Mouse (Mus musculus) B cell, adult 2 months (primary cell): ENCODE measurements around the gene Ctsz.

Experiments
- DNase-seq, 2 experiments: peaks; one replicate each; pipeline ENCODE4 v3.0.0; 2022

The Ctsz gene

DNA sequence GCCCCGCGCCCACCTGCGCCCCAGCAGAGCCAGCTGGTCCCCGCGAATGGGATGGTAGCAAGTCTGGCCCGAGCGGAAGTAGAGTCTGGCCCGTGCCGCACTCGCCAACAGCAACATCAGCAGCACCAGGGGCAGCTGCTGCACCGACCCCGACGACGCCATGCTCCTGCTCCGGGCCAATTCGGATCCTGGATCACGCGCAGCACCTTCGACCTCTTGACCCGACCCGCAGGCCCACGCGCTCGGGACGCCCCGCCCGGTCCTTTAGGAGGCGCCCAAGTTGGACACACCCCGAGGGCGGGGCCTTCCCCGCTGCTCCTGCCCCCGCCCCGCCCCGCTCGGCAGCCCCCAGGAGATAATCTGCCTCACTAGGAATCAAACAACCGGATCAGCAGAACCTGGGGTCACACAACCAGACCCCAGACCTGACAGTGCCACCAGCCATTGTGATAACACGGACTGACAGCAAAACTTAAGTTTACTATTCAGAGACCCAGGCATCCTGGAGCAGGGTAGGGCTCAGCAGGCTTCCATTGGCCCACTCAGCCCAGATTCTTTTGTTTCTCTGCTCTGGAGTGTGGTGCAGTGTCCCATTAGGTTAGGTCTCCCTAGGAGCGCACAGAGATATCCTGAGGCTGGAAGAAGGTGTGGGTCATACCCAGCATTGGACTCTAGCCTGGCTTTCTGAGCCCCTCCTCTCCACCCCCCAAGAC, at the start of gene Ctsz:
TSS of gene Ctsz (minus strand) at position 303 of the 713 bp plus-strand sequence.
- peak; percentile 78 to 82 for DNase-seq

DNA sequence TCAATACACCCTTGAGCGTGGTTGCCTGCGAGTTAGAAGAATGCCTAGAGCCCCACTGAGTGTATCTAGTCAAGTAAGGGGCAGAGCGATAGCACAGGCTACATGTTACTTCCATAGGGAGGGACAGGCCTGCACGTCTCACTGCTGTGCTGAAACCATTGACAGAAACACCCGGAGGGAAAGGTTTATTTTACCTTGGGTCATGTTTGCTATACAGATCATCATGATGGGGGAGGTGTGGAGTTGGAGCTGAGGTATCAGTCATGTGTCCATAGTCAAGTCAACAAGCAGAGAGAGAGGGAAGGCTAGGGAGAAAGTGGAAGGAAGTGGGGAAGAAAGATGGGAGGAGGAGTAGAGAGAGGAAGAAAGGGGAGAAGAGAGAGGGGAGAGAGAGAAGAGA, 48.2 kb upstream of the Ctsz start:
- no peak for DNase-seq

DNA sequence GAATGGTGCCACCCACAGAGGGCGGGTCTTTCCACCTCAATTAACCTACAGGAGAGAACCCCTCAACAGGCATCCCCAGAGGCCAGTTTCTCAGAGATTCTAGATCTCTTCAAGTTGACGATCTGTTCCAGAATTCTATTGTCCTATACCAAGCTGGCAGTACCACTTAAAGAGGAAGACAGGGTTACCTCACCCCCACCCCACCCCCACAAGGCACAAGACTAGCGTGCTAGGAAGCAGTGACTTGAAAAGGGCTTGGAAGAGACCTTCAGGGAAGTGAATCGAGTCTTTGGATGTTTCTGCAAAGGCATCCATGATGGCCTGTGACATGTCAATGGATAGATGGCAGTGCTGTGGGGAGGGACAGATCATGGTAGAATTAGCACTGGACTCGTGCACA, 39.9 kb upstream of the Ctsz start:
- DNase-seq = no peak

DNA sequence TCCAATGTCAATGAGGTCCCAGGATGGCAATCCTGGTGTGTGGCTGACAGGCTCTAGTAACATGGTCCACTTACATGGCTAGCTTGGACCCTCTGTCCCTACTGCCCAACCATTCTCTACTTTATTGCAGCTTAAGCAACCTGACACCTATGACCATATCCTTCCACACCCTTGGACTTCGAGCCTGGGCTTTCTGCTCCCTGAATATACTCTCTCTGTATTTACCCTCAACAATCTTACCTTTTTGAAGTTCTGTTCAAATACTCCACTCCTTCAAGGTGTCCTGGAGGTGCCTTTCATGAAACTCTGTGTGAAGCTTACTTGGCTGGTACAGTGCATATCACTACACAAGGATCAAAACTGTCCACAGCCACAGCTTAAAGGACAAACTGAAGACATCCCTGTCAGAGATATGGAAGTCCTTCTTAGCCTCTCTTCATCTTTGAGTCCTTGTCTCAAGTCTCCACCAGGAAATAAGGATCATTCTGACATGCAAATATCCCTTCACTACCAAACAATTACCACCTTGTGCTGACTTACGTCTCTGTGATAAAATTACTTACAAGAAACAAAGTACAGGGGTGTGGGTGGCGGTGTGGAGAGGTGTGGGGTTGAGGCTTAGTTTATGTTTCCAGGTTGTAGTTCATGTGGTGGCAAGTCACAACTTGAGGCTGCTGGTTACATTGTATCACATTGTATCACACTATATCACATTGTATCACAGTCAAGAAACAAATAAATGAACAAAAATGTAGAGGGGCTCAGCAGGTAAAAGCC, 38.9 kb upstream of the Ctsz start:
- no peak for DNase-seq

DNA sequence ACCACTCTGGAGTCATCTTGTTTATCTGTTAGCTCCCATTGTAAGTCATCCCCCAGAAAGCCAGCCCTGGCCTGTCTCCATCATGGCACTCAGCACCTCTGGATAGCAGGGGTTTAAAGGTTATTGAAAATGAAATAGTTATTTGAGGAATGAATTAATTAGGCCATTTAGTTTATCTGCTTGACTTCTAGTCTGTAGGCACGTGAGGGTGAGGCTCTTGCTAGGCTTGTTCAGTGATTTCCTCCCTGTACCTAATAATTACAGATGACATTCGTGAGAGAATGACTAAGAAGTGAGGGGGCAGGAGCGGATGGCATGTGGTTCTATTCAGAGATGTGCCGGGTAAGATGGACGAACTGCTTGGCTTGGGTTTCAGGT, 34.7 kb upstream of the Ctsz start:
- DNase-seq = no peak

DNA sequence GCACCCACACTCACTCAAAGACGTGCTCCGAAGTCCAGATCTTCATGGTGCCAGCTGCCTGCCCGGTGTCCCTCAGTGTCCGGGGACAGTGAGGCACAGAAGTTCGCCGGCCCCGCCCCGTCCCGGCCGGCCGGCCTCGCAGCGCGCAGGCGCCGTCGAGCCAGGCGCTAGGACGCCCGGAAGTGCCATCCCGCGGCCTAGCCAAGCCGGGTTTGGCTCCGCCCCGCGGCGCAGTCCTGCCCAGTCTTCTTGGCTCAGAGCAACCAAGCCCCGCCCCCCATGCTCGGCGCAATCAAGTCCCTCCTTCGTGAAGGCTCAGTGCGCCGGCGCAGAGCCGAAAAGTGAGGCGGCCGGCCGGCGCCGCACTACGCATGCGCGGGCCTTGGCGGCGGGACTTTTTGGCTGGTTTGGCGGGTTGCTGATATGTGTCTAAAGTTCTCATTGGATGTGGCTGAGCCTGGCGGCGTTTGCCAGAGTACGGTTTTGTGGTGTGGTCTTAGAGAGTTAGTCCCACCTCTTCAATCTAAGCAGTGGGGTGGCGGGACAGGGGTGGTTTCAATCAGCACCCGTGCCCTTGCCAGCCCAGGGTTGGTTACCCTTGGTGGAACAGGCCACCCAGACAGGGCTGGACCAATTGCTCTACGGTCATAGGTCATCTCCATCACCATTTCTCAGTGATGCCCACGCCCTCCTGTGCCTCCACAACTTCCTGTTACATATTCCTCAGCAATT, 34.1 kb upstream of the Ctsz start, which contains the start of gene Prelid3b:
TSS of gene Prelid3b (minus strand) at position 264 of the 732 bp plus-strand sequence.
- DNase-seq = peak; percentile 99 to 100

DNA sequence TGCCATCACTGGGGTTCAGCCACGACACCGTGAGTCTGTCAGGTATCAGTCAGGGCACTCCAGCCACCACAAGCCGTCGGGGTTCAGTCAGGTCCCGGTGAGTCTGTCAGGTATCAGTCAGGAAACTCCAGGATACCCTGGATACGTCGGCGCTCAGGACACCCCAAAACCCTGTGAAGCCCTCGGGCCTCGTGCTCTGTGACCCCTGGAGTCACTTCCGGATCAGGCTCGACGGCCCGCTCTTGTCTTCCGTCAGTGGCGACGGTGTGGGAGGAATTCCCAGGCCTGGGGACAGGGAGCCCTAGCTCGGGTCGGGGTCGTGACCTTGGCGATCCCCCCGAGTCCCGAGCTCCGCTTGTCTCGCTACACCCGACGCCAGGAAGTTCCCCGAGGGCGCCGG, 33.6 kb upstream of the Ctsz start:
- no peak for DNase-seq

DNA sequence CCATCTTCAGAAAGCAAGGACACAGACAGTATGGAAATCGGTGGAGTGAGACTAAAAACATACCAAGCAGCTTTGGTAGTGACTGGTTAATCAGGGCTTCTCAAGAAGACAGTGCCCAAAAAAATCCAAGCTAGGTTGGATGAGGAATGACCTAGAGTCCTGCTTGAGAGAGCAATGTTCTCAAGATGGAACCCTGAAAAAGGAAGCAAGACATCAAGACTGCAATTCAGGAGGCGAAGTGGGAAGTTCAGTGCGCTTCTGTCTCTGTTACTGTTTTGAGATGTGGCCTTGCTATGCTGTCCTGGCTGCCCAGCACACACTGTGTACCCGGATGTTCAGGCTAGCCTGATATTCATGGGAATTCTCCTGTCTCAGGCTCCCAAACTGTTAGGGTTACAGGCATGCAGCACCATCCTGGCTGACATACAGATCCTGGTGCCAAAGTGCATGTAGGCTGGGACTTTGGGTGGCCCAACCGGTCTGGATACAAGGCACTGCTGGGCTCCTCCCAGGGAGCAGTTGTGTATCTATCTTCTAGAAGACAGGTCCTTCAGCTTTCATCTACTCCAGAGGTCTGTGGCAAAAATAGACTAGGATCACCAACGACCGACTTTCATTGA, 32.1 kb upstream of the Ctsz start:
- DNase-seq = no peak

DNA sequence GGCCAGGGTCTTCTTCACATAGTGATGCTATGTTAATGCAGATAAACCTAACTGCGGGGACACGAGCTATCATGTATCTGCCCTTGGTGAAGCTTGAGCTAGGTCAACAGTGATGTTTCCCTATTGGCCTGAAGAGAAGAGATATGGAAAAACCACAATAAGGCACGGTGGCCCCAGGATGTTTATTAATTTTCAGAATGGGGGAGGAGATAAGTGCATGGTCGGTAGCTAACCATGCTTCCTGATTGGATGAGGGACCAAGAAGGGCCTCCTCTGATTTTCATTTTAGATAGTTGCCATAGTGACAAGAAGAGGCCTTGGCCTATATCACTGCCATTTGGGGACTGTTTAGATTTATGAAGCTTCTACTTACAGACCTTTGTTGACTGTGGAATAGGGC, 31.5 kb upstream of the Ctsz start:
- no peak for DNase-seq

DNA sequence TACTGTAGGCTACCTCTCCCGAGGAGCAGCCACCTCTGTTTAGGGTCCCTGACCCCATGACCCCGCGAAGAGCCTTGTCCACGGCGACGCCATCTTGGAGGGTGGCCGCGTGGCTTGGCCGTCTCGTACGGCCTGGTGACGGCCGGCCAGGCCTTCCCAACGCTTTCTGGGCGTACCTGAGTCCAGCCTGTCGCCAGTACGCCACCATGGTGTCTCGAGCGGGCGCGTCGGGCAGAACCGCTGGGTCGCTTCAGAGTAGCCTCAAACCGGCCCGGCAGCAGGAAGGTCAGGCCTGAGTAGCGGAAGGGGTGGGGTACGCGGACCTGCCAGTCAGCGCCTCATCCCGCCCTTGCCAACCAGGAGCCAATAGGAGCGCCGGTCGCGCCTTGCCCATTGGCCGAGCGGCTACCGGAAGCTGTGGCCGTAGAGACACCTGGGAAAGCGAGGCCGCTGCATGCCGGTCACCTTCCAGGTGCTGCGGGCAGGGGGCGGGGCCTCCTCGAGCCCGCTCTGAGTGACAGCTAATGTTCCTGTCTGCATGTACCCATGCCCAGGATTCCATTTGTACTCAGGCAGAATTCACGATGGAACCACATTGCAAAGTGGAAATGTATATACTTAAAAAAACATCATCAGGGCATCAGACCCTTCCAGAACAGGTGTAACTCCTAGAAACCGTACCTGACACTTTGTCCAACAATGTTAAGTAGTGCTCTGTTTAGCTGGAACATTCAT, 25.1 kb upstream of the Ctsz start, which contains the start of gene Atp5e:
TSS of gene Atp5e (minus strand) at position 317 of the 735 bp plus-strand sequence.
- DNase-seq = peak; percentile 89 to 90

DNA sequence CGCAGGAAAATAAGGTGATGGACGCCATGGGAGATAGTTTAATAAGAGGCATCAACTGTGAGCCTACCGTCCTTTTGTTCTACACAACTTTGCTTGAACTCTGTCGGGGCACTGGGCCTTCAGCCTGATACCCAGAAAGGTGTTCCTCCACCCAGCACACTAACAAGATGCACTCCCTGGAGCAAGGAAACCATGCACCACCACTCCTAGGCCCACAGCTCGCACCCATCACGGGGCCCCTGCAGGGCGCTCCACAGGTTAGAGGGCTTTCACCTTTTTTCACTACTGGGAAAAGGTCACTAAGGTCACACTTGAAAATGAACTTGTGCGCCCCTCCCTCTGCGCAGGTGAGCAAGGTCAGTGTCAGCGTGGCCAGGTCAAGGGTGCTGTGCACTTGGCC, 24.5 kb upstream of the Ctsz start:
- peak; percentile 18 to 21 for DNase-seq

DNA sequence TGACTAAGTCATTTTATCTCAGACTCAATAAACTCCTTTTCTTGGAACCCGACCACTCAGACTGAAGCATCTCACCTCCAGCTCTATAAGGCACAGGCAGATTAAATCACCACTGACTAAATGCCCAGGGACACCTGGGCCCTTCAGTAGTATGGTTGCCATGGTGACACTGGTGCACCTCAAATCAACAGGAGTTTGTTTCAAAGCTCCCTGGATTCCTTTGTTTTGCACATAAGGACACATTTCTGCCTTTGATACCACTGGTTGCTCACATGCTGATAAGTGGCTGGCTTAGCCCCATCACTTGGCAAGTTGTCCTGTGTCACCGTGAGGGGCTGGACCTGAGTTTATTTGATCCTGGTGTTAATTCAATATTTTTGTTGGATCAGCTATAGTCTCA, 20.5 kb upstream of the Ctsz start:
- no peak for DNase-seq

DNA sequence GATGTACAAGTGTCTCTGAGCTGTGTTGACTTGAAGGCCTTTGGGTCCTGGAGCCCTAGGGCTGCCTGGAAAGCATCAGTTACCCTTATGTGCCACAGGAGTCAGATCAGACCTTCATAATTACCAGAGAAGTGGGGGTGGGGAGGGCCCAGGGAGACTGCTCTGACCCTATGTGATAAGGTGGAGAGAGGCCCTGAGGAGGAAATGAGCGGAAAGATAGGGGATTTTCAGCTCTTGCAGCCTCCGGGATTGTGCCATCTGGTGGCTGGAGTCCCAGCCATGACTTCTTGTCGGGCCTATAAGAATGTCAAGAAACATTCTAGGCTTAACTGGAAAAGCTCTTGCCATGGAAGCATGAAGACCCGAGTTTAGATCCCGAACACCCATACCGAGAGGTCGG, 14.8 kb upstream of the Ctsz start:
- peak in 1 of 2 experiments; percentile 26 for DNase-seq

DNA sequence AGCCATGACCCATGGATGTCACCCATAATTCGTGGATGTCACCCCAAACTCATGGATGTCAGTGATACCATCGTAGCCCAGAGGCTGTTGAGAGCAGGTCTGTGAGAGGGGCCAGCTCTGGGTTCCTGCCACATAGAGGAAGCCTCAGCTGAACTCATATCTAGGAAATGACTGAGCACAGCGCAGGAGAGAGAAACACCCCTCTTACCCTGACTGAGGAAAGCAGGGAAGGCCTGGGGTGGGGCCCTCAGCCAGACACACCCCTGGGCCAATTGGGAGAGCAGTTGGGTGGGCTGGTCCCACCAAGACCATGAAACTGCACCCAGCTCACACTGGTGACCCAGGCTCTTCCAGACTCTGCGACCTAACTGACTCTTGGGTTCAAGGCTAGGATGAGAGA, 11.5 kb upstream of the Ctsz start, which contains the start of gene Tubb1:
TSS of gene Tubb1 (plus strand) at position 343 of the 400 bp plus-strand sequence.
- no peak for DNase-seq

DNA sequence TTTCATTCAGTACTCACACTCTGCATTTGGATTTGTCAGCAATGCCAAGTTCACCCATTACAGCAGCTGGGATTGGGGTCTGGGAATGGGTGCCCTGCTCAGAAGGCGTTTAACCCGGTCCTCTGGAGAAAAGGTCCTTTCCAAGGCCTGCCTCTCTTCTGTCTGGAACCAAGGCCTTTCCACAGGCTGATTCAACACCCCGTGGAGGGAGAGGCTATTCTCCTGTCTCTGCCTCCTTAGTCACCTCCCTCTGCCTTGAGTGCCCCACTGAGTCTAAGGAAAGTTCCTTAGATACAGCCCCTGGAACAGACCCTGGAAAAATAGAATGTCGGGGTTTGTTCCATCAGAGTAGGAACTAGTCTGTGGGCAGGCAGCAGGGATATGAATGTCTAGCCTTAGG, 9.6 kb upstream of the Ctsz start:
- DNase-seq = no peak

DNA sequence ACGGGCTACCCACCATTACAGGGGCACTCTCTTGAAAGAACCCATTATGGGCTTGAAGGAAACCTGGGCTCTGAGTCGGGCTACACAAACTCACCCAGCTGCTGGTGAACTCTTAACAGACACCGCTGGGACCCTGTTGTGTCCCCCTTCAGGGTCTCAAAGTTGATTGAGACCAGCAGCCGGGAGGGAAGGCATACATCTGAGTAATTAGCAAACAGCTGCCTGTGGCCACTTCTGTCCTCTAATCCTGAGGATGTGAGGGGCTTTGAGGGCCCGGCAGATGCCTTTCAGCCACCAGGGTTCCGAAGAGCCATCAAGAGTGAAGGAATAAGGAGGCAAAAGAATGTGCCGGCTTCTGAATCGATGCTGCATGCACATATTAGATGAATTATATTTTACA, 8.1 kb upstream of the Ctsz start:
- no peak for DNase-seq

DNA sequence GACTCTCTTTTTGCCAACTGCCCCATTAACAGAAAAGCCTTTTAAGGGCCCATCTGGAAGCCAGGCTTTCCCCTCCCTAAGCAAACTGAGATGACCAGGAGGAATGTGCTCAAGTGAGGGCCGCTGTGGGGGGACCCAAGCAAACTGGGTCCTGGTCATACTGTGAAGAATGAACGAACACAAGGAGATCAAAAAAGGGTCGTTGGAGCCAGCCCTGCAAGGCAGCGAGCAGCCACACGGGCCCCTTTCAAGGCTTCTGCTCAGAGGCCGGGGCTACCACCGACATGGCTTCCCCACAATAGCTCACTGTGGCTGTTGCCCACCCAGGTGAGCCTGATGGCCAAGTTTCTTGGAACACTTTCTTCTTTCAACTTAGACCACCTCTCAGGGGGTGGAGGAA, 7.7 kb upstream of the Ctsz start:
- no peak for DNase-seq

DNA sequence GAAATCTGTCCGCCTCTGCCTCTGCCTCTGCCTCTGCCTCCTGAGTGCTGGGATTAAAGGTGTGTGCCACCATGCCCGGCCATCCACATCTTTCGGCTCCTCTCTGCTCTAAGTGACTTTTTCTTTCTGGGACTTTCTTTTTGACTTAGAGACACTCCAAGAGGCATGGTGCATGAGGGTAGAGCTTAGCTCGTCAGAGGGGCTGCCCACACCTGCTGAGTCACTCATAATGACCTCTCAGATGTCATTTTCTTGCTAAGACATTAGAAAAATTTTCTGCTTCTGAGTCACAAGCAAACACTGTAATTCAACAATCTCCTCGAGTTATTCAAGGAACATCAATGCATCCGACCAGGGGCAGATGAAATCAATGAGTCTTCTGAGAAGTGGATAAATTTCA, 6.2 kb upstream of the Ctsz start:
- no peak for DNase-seq

DNA sequence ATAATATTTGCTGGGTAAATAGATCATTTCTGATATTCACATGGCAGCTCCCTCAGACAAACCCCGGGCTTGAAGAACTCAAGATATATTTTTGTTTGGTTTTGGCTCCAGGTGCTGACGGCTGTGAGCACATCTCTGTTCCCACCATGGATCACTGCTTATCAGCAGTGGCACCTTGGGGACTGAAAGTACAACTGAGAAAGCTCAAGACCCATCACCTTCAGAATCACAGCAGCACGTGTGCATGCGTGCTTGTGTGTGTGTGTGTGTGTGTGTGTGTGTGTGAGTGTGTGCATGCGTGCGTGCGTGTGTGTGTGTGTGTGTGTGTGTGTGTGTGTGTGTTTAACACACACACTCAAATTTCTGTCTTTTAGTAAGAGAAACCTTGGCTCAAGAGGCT, 5.5 kb upstream of the Ctsz start:
- DNase-seq = no peak

DNA sequence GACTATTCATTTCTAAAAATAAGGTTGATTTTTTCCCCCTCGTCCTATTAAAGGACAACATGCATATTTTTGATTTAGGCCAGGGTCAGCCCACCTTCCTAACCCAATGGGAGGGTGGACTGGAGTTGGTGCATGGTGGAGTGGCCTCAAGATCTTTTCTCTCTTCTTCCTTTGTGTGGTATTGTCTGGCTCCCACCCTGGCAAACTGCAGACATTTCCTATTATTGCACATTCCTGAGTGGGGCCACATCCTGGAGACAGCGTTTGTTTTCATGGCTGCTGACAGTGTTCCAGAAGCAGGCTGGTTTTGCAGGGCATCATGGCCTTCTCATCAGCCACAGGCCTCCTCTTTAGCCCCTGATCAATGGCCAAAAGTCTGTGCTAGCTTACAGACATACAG, 4.2 kb upstream of the Ctsz start:
- no peak for DNase-seq

DNA sequence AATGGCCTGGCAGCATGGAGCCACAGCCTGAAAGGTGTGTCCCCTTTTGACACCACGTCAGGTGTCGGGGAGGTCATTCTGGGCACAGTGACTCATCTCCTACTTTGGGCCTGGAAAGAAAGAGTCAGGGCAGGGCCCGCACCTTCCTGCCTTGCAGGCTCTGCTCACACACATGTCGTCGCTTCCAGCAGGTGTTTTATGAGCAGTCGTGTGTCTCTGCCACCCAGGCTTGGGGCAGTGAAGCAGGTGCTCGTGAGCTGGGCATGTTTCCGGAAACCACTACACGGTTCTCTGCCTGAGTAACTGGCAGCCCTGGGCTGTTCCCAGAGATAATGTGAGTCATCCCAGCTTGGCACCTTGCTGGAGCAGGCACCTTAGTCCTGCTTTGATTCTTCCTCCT, 3.6 kb upstream of the Ctsz start:
- DNase-seq = peak; percentile 24 to 31

DNA sequence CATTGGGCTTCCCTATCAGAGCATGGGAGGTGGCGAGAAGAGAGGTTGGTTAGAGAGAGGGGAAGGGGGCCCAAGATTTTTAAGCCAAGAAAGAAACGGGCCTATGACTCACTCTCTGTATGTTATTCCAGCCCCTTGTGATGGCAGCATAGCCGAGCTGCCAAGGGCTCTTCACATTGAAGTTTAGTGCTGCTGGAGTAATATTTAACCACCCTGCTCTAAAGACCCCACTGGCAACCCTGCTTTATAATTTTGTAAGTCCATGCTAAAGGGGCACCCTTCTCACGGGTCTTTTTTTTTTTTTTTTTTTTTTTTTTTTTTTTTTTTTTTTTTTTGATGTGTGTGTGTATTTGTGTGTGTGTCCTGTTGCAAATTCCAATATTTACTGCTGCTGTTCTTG, 3.1 kb upstream of the Ctsz start:
- no peak for DNase-seq
